Mouse (Mus musculus) MEL (cell line): ENCODE measurements around the gene Nell2. TPM values are rescaled to one million over a fixed set of nuclear protein-coding genes. Genes with fewer than 3 reads are reported as not detected.

Experiments
- DNase-seq: peaks from one replicate; pipeline ENCODE4 v3.0.0; 2011; ENCODE audit warnings: low read depth, low spot score
- H3K27ac ChIP-seq: 2 replicates; pipeline ENCODE4 v1.5.1; 2012; ENCODE audit warnings: low read depth, mild to moderate bottlenecking, control low read depth, low read length, moderate library complexity; ENCODE audit not compliant: control insufficient read depth
- H3K27me3 ChIP-seq, 2 experiments: fragments of 150-350 bp in 1 of 2; sonication (generic) in 1 of 2; 2 replicates each; pipeline ENCODE4 v1.6.1; 2012; ENCODE audit warnings: low read length in 2 of 2, mild to moderate bottlenecking in 2 of 2, improper control_type of control experiment in 1 of 2, moderate library complexity in 1 of 2; ENCODE audit not compliant: insufficient read depth in 2 of 2, control insufficient read depth in 1 of 2
- H3K36me3 ChIP-seq, 2 experiments: 2 replicates each; pipeline ENCODE4 v1.6.1; 2012 to 2014; ENCODE audit warnings: low read length in 2 of 2, improper control_type of control experiment in 1 of 2, inconsistent platforms in 1 of 2, mild to moderate bottlenecking in 1 of 2; ENCODE audit not compliant: insufficient read depth in 2 of 2, control insufficient read depth in 1 of 2
- H3K4me1 ChIP-seq, 2 experiments: fragments of 150-350 bp in 1 of 2; sonication (generic) in 1 of 2; 2 replicates each; pipeline ENCODE4 v1.6.1; 2012; ENCODE audit warnings: low read length in 2 of 2, improper control_type of control experiment in 1 of 2, mild to moderate bottlenecking in 1 of 2; ENCODE audit not compliant: insufficient read depth in 2 of 2, control insufficient read depth in 1 of 2
- H3K4me3 ChIP-seq, 2 experiments: fragments of 150-350 bp in 1 of 2; sonication (generic) in 1 of 2; 2 replicates each; pipeline ENCODE4 v1.5.1; 2012; ENCODE audit warnings: low read depth in 2 of 2, low read length in 2 of 2, mild to moderate bottlenecking in 2 of 2, moderate library complexity in 2 of 2, control low read depth in 1 of 2, improper control_type of control experiment in 1 of 2; ENCODE audit not compliant: control insufficient read depth in 1 of 2, insufficient read depth in 1 of 2
- H3K79me2 ChIP-seq: 2 replicates; pipeline ENCODE4 v1.6.1; 2012; ENCODE audit warnings: mild to moderate bottlenecking, low read length, moderate library complexity; ENCODE audit not compliant: control insufficient read depth, poor library complexity, insufficient read depth
- H3K9ac ChIP-seq: 2 replicates; pipeline ENCODE4 v1.6.1; 2012; ENCODE audit warnings: low read depth, mild to moderate bottlenecking, control low read depth, low read length, moderate library complexity; ENCODE audit not compliant: control insufficient read depth, poor library complexity, severe bottlenecking
- H3K9me3 ChIP-seq: fragments of 150-350 bp; sonication (generic); replicated peaks from 2 replicates; pipeline ENCODE4 v1.6.1; 2012; ENCODE audit warnings: mild to moderate bottlenecking, low read length, improper control_type of control experiment, moderate library complexity; ENCODE audit not compliant: insufficient read depth
- BHLHE40 ChIP-seq: IDR thresholded peaks from 2 replicates; pipeline ENCODE4 v1.6.1; 2012; ENCODE audit warnings: low read depth, mild to moderate bottlenecking, inconsistent platforms, low read length, improper control_type of control experiment, borderline replicate concordance
- CHD1 ChIP-seq: IDR thresholded peaks from 2 replicates; pipeline ENCODE4 v1.6.1; 2012; ENCODE audit warnings: low read depth, mild to moderate bottlenecking, inconsistent platforms, low read length, improper control_type of control experiment
- CHD2 ChIP-seq: IDR thresholded peaks from 2 replicates; pipeline ENCODE4 v1.6.1; 2011; ENCODE audit warnings: low read length, improper control_type of control experiment
- E2F4 ChIP-seq: IDR thresholded peaks from 2 replicates; pipeline ENCODE4 v1.6.1; 2011; ENCODE audit warnings: low read depth, low read length, improper control_type of control experiment, borderline replicate concordance
- EP300 ChIP-seq, 2 experiments: IDR thresholded peaks; 2 replicates each; pipeline ENCODE4 v1.6.1; 2011; ENCODE audit warnings: improper control_type of control experiment in 2 of 2, low read length in 2 of 2, low read depth in 1 of 2, mild to moderate bottlenecking in 1 of 2
- MAFK ChIP-seq: IDR thresholded peaks from 2 replicates; pipeline ENCODE4 v1.6.1; 2011; ENCODE audit warnings: low read depth, mild to moderate bottlenecking, low read length, improper control_type of control experiment, borderline replicate concordance
- MEF2A ChIP-seq: IDR thresholded peaks from 2 replicates; pipeline ENCODE4 v1.6.1; 2014; ENCODE audit warnings: low read depth, mild to moderate bottlenecking, inconsistent platforms, low read length, improper control_type of control experiment; ENCODE audit not compliant: poor library complexity, insufficient replicate concordance, severe bottlenecking; ENCODE audit errors: extremely low read depth
- MXI1 ChIP-seq: IDR thresholded peaks from 2 replicates; pipeline ENCODE4 v1.6.1; 2011; ENCODE audit warnings: mild to moderate bottlenecking, low read depth, low read length, improper control_type of control experiment
- NELFE ChIP-seq: IDR thresholded peaks from 2 replicates; pipeline ENCODE4 v1.6.1; 2011; ENCODE audit warnings: low read depth, low read length, improper control_type of control experiment
- POLR2AphosphoS2 ChIP-seq: IDR thresholded peaks from 2 replicates; pipeline ENCODE4 v1.6.1; 2011; ENCODE audit warnings: low read length, improper control_type of control experiment
- POLR2AphosphoS5 ChIP-seq: IDR thresholded peaks from 2 replicates; pipeline ENCODE4 v1.6.1; 2012; ENCODE audit warnings: low read depth, borderline replicate concordance, mild to moderate bottlenecking, inconsistent platforms, low read length, moderate library complexity, mixed read lengths
- RAD21 ChIP-seq: IDR thresholded peaks from 2 replicates; pipeline ENCODE4 v1.6.1; 2011; ENCODE audit warnings: mild to moderate bottlenecking, low read depth, low read length, improper control_type of control experiment
- SMC3 ChIP-seq: IDR thresholded peaks from 2 replicates; pipeline ENCODE4 v1.6.1; 2011; ENCODE audit warnings: low read depth, low read length, improper control_type of control experiment
- TBP ChIP-seq: IDR thresholded peaks from 2 replicates; pipeline ENCODE4 v1.8.0; 2011; ENCODE audit warnings: low read depth, low read length, improper control_type of control experiment
- UBTF ChIP-seq: IDR thresholded peaks from 2 replicates; pipeline ENCODE4 v1.6.1; 2012; ENCODE audit warnings: low read depth, mild to moderate bottlenecking, inconsistent platforms, low read length, improper control_type of control experiment, moderate library complexity, borderline replicate concordance; ENCODE audit not compliant: insufficient read depth
- USF1 ChIP-seq: IDR thresholded peaks from 2 replicates; pipeline ENCODE4 v1.6.1; 2014; ENCODE audit warnings: low read depth, mild to moderate bottlenecking, inconsistent platforms, low read length, improper control_type of control experiment, moderate library complexity
- USF2 ChIP-seq, 2 experiments: IDR thresholded peaks; 2 replicates each; pipeline ENCODE4 v1.6.1; 2011 to 2012; ENCODE audit warnings: improper control_type of control experiment in 2 of 2, low read length in 2 of 2, borderline replicate concordance in 1 of 2, inconsistent platforms in 1 of 2, low read depth in 1 of 2, mild to moderate bottlenecking in 1 of 2; ENCODE audit not compliant: insufficient read depth in 1 of 2
- ZKSCAN1 ChIP-seq: IDR thresholded peaks from 2 replicates; pipeline ENCODE4 v1.6.1; 2012; ENCODE audit warnings: low read depth, mild to moderate bottlenecking, inconsistent platforms, low read length, improper control_type of control experiment, moderate library complexity
- ZMIZ1 ChIP-seq: IDR thresholded peaks from 2 replicates; pipeline ENCODE4 v1.6.1; 2012; ENCODE audit warnings: low read depth, mild to moderate bottlenecking, inconsistent platforms, low read length, improper control_type of control experiment, moderate library complexity
- polyA plus RNA-seq, 2 experiments: library from polyadenylated mRNA; stranded (reverse) in 1 of 2; unstranded in 1 of 2; fragments of >175 nt in 1 of 2; fragments of >200 nt in 1 of 2; gene quantifications; 2 replicates each; pipeline versions ENCODE4 v1.2.1 to v1.2.4; 2012; ENCODE audit warnings: low replicate concordance in 2 of 2, low read depth in 1 of 2; ENCODE audit not compliant: insufficient read length in 2 of 2, insufficient read depth in 1 of 2, missing spikeins in 1 of 2
- total RNA-seq: library from RNA; depleted of rRNA; stranded (reverse); fragments of 300-350 nt; gene quantifications from 2 replicates; pipeline ENCODE4 v1.2.3, GENCODE M21; 2012

The Nell2 gene
- total and polyA plus RNA-seq, 3 experiments: not detected

GRCm38 (mm10) chr15:95569606-95570005, 41.2 kb upstream of the Nell2 start:
- DNase-seq: no peak
- H3K79me2 ChIP-seq: no peaks in the 10 kb centered on the region
- H3K27me3 ChIP-seq: peaks cover 2 to 3% of the 10 kb centered on the region in 2 experiments; a peak in 2 of 4 replicates
- H3K9me3 ChIP-seq: no peaks in the 10 kb centered on the region
- TF ChIP-seq E2F4 (no peak), MXI1 (no peak), MEF2A (no peak), UBTF (no peak), ZKSCAN1 (no peak), CHD2 (no peak), POLR2AphosphoS2 (no peak), ZMIZ1 (no peak), SMC3 (no peak), NELFE (no peak), RAD21 (no peak), MAFK (no peak), USF1 (no peak), POLR2AphosphoS5 (no peak), EP300 (IDR thresholded peaks at IDR 0.05; ENCODE audit: low read depth in 1 of 2, low read length in 2 of 2) (no peak), BHLHE40 (no peak), TBP (no peak), CHD1 (no peak)
- no peaks in the 10 kb centered on the region for H3K4me1 ChIP-seq
- no peak overlapping the region for H3K9ac ChIP-seq
- H3K4me3 ChIP-seq: no peak overlapping the region
- no peak overlapping the region for H3K27ac ChIP-seq
- no peaks in the 10 kb centered on the region for H3K36me3 ChIP-seq

- no peak for DNase-seq
- TF ChIP-seq SMC3 (no peak), TBP (no peak), USF2 (IDR thresholded peaks at IDR 0.05; ENCODE audit: borderline replicate concordance in 1 of 2, insufficient read depth in 1 of 2, low read depth in 1 of 2, low read length in 2 of 2) (no peak)
- Histone ChIP-seq H3K9ac (no peak overlapping the region), H3K27ac (no peak overlapping the region), H3K79me2 (no peaks in the 10 kb centered on the region), H3K36me3 (no peaks in the 10 kb centered on the region), H3K4me3 (no peak overlapping the region), H3K27me3 (peaks cover 0 to 4% of the 10 kb centered on the region in 2 experiments; a peak in 1 of 4 replicates), H3K4me1 (no peaks in the 10 kb centered on the region), H3K9me3 (no peaks in the 10 kb centered on the region)
Observed at GRCm38 (mm10) chr15:95565160-95565559, 36.8 kb upstream of the Nell2 start.
